Mouse (Mus musculus) intestine, embryonic 14.5 days (tissue): ENCODE data around the gene Nptn. TPM values are rescaled to one million over a fixed set of nuclear protein-coding genes. Genes with fewer than 3 reads are reported as not detected.

Source experiments
- ATAC-seq: fragments of 200-750 bp; cut with Nextera tagmentation; replicated peaks from 2 replicates; pipeline ENCODE4 v1.8.0; 2017; ENCODE audit warnings: low read depth, moderate number of reproducible peaks, moderate TSS enrichment, moderate library complexity; ENCODE audit not compliant: low FRiP score, low TSS enrichment
- DNase-seq: peaks from one replicate; pipeline ENCODE4 v3.0.0-alpha.2; 2018; ENCODE audit warnings: low spot score
- H3K27ac ChIP-seq: fragments of 300-500 bp; sonication (generic); 2 replicates; pipeline ENCODE4 v1.5.1; 2014; ENCODE audit warnings: low read depth, mild to moderate bottlenecking, control low read depth
- H3K27me3 ChIP-seq: fragments of 300-500 bp; sonication (generic); replicated peaks from 2 replicates; pipeline ENCODE4 v1.6.1; 2014; ENCODE audit warnings: low read length, control low read depth; ENCODE audit not compliant: control insufficient read depth, insufficient read depth
- H3K36me3 ChIP-seq: fragments of 300-500 bp; sonication (generic); 2 replicates; pipeline ENCODE4 v1.6.1; 2014; ENCODE audit warnings: low read length, control low read depth; ENCODE audit not compliant: control insufficient read depth, insufficient read depth
- H3K4me1 ChIP-seq: fragments of 300-500 bp; sonication (generic); replicated peaks from 2 replicates; pipeline ENCODE4 v1.6.1; 2014; ENCODE audit warnings: low read length, control low read depth, mixed read lengths; ENCODE audit not compliant: control insufficient read depth, insufficient read depth
- H3K4me2 ChIP-seq: fragments of 300-500 bp; sonication (generic); 2 replicates; pipeline ENCODE4 v1.6.1; 2014; ENCODE audit warnings: low read length
- H3K4me3 ChIP-seq: fragments of 300-500 bp; sonication (generic); 2 replicates; pipeline ENCODE4 v1.5.1; 2014; ENCODE audit warnings: low read depth, low read length, control low read depth, mixed read lengths
- H3K9ac ChIP-seq: fragments of 300-500 bp; sonication (generic); 2 replicates; pipeline ENCODE4 v1.6.1; 2014; ENCODE audit warnings: mild to moderate bottlenecking, low read length
- H3K9me3 ChIP-seq: fragments of 300-500 bp; sonication (generic); 2 replicates; pipeline ENCODE4 v1.6.1; 2016; ENCODE audit warnings: low read length, control low read depth; ENCODE audit not compliant: control insufficient read depth
- WGBS: fragments of 180-500 bp; shearing (Covaris S2); extraction: QIAGEN DNeasy Blood & Tissue Kit; methylation state at CpG from one replicate; pipeline ENCODE4 v1.1.7; 2014; 5-methylcytosine and 5-hydroxymethylcytosine counted together
- polyA plus RNA-seq: library from polyadenylated mRNA; unstranded; fragments of >200 nt; fragmentation: Nextera tagmentation; extraction: Ambion mirVana; gene quantifications from 2 replicates; pipeline ENCODE4 v1.2.1, GENCODE M21; 2014

Nptn gene
- polyA plus RNA-seq, 1 experiment from 2014 or later = 131 TPM

DNA sequence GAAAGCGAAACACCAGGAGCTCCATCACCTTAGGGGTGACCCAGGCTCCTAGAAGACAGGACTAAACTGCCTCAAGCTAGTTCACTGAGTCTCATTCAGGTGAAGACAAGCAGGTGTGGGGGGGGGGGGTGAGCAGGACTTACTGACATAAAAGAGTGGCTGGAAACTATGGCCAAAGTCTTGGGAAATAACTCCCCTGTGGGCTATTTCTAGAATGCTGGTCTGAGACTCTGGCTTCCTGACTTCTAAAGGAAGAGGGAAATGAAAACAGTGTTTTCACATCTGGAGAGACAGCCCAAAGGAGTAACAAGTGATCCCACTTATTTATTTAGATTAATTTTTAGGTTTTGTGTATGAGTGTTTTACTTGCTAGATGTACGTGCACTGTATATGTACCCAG lies 119.7 kb downstream of the Nptn start:
- WGBS = 77% methylated on average over 2 of the region's 2 CpGs
- Histone ChIP-seq H3K4me1 (no peaks in the 10 kb centered on the region), H3K9ac (no peak overlapping the region), H3K9me3 (no peaks in the 10 kb centered on the region), H3K4me3 (no peak overlapping the region), H3K36me3 (no peaks in the 10 kb centered on the region), H3K27me3 (no peaks in the 10 kb centered on the region), H3K4me2 (no peak overlapping the region), H3K27ac (no peak overlapping the region)
- no peak for ATAC-seq
- DNase-seq = no peak

DNA sequence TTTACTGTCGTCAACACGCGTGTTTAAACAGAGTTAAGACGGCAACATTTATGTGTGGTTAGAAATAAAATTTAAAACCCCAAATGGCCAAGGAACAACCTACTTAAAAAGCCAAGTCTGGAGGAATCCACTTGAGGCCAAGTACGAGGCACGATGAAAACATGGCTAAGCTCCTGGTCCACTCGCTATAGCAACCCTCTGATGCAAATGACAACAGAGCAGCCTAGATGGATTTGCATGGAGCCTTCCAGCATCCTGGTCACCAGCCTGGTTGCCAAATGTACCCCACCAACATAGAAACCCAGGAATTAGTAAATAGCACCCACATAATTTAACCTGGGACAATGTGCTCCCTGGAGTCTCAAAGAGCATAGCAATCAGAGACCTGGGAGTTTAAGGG lies 121.7 kb downstream of the Nptn start:
- Histone ChIP-seq H3K36me3 (no peaks in the 10 kb centered on the region), H3K9ac (no peak overlapping the region), H3K4me1 (no peaks in the 10 kb centered on the region), H3K27me3 (no peaks in the 10 kb centered on the region), H3K27ac (no peak overlapping the region), H3K4me2 (no peak overlapping the region), H3K9me3 (no peaks in the 10 kb centered on the region), H3K4me3 (no peak overlapping the region)
- 84% methylated on average over 7 of the region's 7 CpGs for WGBS
- ATAC-seq = no peak
- DNase-seq = no peak

DNA sequence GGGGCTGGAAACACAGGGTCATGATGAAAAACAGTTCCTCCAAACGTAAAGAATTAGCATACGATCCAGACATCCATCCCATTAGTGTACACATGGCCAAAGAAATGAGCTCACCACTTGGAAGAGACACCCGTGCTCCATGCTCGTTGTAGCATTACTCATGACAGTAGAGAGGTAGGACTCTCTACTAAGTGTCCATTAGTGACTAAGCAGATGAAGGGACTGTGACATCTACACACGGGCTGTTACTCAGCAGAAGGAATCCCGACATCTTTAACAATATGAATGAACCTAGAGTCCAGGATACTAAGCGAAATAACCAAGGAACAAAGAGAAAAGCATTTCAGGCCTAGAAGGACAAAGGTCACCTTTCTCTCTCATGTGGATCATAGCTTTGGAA lies 124.0 kb downstream of the Nptn start:
- Histone ChIP-seq H3K27me3 (no peaks in the 10 kb centered on the region), H3K4me3 (no peak overlapping the region), H3K9me3 (no peaks in the 10 kb centered on the region), H3K4me1 (no peaks in the 10 kb centered on the region), H3K9ac (no peak overlapping the region), H3K4me2 (no peak overlapping the region), H3K36me3 (no peaks in the 10 kb centered on the region), H3K27ac (no peak overlapping the region)
- DNase-seq = no peak
- WGBS = 66% methylated on average over 7 of the region's 7 CpGs
- ATAC-seq = no peak

Other genes with a start within 250 kb of the Nptn start
- not detected in 2 replicates for gene Tbc1d21, start 211.8 kb upstream of the Nptn start, polyA plus RNA-seq
- 1.2 and 1.9 TPM in 2 replicates for gene Insyn1, start 93.6 kb upstream of the Nptn start, polyA plus RNA-seq
- gene Cd276, start 26.8 kb upstream of the Nptn start, polyA plus RNA-seq = 35.6 and 37.5 TPM in 2 replicates
- gene Rec114, start 161.7 kb downstream of the Nptn start, polyA plus RNA-seq = 1.8 and 3.2 TPM in 2 replicates
- gene Hcn4, start 241.2 kb downstream of the Nptn start, polyA plus RNA-seq = 0.31 and 0.35 TPM in 2 replicates